Mouse (Mus musculus): ENCODE data around the gene Lhx9. TPM values are rescaled to one million over a fixed set of nuclear protein-coding genes. Genes with fewer than 3 reads are reported as not detected.
A peak's percentile ranks its signal among the peaks of the same experiment; 100 is the strongest.
"Not testable (repeated sequence)": the region's sequence is repeated elsewhere in the genome, so short reads cannot be mapped to it uniquely, and the experiment has no call there.

Gene Lhx9
- not detected for total RNA-seq (2021)
- long read RNA-seq, experiment 1, result 0 reads
- long read RNA-seq, experiment 2, result 0 reads

DNA sequence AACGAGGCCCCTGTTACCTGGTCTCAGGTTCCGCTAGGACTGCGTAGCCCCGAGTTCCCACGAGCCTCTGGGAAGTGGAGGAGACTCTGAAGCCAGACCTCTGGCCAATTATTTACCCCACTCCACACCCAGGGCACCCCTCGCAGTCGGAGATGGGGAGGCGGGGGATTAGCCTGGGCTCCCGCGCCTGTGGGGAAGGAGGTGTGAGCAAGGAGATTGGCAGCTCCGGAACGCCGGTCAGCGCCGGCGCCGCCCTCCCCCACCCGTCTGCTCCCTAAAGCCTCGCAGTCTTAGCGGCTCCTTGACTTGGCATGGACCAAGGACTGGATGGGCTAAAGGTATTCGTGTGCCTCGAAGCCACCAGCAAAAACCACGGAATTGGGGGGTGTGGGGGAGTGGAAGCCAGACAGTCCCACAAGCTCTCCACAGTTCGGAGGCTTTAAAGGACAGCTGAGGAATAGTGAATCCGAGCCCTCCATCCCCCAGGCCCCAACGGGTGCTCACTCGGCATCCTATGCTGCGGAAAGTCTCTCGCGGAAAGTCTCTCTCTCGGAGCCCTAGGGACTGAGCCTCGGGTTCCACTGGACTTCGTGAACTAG is at the start of gene Lhx9:
Gene Lhx9, minus strand, starts transcription at position 67 of the 599 bp plus-strand sequence.
- intact Hi-C loops (cut with DNase I; ENCODE audit: low total_unique reads), result no loop called here
- DNase-seq, result no peak

DNA sequence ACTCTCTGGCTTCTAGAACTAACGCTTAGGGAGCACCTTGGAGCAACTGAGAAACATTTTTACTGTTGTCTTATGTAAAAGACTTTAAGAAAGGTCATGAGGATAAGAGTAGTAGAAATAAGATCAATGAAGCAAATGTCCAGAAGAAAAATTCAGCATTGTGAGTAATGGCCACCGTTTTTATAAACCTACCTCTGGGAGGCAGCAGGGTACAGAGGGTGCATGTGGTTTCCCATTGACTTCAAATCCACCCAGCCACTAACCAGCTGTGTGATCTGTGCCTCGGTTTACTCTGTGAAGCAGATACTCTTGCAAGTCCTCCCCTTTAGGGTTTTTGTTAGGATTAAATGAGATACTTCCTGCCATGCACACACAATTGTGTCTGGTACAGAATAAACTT is 47.7 kb upstream of the Lhx9 start:
- intact Hi-C loops (cut with DNase I; ENCODE audit: low total_unique reads), result no loop called here
- no peak for DNase-seq

DNA sequence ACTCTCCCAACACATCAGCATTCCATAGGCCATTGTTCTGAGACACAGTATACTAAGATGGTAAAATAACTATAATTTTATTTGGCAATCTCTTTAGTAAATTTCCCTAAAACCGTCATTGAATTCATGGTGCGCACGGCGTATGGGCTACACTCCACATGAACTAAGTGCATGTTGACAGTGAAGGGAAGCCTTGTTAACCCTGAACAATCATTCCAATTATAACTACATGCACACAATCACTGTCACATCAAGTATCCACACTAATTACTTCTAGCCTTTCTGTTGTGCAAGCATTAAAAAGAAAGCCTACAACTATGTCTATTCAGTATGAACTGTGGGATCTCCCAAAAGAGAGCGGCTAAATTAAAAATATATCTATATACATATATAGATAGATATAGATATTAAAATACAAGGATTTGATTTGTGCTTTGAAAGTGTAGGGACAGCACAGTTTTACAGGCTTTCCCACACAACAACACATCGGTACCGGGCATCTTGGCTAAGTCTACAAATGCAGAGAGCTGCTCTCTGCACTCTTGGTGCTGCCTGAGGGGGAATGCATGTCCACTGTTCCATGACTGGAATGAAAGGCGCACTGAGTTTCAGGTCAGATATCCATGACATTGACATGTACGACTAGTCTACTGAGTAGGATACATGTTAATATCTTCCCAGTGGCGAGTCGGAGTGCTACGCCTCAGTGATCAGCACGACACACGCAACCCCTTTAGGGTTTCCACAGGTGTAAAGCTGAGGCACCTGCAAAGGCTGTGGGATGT is 29.3 kb upstream of the Lhx9 start:
- intact Hi-C loops (cut with DNase I; ENCODE audit: low total_unique reads), result no loop called here
- DNase-seq, result no peak

DNA sequence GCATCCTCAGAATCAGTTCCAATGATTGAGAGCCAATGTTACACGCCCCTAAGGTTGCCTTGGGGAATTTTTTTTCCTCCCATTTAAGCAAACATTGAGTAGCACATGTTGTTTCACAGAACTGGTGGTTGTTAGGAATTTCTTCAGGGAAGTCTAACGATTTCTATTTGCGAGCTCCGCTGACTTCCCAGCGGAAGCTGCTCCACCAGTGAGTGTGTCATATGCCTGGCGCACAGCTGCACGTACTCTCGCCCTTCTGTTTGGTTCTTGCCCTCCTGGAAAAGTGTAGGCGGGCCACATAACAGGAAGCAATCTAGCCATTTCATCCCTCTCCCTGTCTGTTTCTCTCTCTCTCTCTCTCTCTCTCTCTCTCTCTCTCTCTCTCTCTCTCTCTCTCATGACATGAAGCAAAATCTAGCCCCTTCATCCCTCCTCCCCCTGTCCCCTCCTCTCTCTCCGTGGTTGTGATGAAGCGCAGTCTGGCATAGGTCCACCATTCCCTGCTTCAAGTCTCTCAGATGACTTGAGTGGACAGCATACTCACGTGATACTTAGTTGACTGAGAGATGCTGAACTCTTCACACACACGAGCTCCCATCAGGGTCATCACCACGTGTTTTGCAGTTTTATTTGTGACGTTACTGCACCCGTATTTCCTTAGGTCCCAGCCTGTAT is 28.1 kb upstream of the Lhx9 start:
- no peak for DNase-seq
- intact Hi-C loops (cut with DNase I; ENCODE audit: low total_unique reads), result no loop called here

DNA sequence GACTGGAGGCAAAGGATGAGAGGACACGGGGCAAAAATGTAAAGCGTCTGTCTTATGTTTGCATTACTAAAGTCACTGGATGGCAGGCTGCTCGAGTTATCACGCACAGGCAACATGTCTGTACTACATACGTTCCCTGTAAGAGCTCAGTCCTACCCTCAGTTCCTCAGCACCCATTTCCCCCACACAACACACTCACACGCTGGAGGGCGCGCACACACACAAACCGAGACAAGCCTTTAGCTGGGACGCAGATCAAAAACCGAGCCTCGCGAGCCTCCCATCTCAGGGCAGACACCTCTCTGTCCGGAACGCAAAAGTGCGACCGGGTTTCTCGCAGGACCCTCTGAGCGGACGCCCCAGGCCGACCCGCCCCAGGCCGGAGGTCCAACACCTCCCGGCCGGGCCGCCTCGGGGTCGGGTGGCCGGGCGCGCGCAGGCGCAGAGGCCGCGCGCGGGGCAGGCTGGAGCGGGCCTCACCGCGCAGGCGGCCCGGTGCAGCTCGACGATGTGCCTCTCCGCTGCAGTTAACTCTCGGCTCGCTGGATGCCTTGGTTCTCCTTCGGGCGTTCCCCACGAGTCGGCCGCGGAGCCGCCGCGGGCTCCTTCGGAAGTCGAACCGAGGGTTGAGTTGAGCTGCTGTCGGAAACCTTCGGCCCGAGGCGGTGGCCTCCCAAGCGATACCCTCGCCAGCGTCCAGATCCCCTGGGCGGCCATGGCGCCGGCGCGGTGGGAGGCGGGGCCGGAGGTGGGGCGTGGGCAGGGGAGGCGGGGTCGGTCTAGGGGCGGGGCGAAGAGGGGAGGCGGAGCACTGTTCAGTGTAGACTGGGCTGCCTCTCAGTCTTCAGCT is 7.9 kb upstream of the Lhx9 start, which contains the start of gene 2310009B15Rik:
Gene 2310009B15Rik, minus strand, starts transcription at position 752 of the 850 bp plus-strand sequence.
- intact Hi-C loops (cut with DNase I; ENCODE audit: low total_unique reads), result not testable (repeated sequence)
- peak; percentile 85 for DNase-seq

DNA sequence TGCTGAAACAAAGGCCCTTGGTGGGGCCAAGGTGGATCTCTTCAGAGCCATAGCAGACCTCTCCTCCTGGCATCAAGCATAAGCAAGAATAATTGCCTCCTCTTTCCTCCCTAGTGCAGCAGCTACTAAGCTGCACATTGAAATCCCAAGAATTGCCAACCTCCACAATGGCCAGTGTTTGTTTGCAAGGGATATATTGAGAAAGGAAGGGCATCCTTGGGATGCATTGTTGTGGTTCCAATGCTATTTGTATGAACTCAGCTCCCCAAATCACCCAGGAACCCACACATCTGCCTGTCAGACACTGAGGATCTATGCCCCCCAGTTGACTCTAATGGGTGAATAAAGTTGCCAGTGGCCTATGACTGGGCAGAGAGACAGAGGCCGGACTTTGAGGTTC is 2.4 kb upstream of the Lhx9 start:
- intact Hi-C loops (cut with DNase I; ENCODE audit: low total_unique reads), result no loop called here

DNA sequence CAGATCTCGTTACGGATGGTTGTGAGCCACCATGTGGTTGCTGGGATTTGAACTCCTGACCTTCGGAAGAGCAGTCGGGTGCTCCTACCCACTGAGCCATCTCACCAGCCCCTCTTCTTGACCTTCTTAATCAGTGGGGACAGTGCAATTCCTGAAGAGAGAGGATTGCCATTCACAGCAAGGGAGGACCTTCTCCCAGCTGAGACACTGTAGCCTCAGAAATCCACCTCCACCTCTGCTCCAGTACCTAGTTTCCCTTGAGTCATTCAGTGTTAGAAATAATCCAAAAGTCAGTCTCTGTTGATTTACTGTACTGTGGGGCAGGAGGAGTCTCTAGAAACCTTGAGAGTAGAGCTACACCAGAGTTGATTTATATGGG is 1.8 kb upstream of the Lhx9 start:
- DNase-seq, result no peak
- intact Hi-C loops (cut with DNase I; ENCODE audit: low total_unique reads), result no loop called here

More for the DNA sequence above, 2.4 kb upstream of the Lhx9 start:
- no peak for DNase-seq

DNA sequence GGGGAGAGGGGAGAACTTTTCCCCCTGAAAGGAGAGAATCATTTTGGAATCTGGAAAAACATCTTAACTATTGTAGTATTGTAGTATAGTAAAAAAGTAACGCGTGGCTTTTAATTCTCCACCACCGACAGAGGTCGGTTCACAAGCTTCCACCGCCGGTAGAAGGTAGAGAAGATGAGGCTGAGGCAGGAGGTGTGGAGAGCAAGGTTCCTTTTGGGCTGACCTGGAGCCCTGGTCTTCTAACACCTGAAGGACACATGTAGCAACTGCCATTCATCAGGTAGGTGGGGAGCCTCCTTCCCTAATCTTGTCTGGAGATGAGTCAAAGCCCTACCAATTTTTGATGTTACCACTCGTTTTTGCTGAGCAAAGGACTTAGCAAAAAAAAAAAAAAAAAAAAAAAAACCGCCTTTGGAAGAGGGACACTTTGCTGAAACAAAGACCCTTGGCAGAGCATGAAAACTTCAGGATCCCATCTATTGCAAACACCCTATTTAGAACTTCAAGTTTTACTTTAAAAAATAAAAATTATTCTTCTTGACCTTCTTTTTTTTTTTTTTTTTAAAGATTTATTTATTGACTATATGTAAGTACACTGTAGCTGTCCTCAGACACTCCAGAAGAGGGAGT is 1.3 kb upstream of the Lhx9 start:
- intact Hi-C loops (cut with DNase I; ENCODE audit: low total_unique reads), result no loop called here
- no peak for DNase-seq

DNA sequence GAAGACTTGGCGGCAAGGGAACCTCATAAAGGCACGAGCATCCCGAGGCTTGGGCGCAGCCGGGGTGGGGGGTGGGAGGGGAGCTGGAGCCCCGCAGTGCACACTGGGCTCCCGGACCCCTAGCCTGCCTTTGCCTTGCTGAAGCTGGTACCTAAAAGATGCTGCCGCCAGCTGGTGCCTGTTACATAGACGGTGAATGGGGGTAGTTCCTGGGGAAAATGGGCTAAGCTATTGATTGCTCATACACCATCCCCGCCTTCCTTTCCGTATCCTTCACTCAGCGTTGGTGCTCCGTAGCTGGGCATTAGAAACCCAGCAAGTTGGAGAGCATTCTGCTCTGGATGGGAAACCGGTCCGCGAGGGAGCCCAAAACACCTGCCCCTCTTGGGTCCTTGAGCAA is 351 bp downstream of the Lhx9 start:
- intact Hi-C loops (cut with DNase I; ENCODE audit: low total_unique reads), result no loop called here
- DNase-seq, result no peak

DNA sequence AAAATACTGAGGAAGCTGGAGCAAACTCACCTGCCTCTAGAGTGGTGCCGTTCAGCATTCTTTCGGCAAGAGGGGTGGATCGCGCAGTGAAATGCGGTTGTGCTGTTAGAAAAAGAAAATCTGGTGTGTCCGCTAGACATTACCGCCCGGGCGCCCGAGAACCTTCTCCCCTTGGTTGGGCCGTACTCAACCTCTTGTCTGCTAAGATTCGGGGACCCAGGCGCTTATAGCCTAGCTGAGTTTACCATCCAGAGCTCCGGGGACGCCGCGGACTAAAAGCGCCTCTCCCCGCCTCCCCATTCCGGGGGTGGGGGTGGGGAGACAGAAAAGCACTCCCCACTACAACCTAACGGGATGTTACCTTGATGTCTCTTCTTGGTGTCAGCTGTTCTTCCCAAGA is 1.2 kb downstream of the Lhx9 start:
- DNase-seq, result no peak
- intact Hi-C loops (cut with DNase I; ENCODE audit: low total_unique reads), result no loop called here

DNA sequence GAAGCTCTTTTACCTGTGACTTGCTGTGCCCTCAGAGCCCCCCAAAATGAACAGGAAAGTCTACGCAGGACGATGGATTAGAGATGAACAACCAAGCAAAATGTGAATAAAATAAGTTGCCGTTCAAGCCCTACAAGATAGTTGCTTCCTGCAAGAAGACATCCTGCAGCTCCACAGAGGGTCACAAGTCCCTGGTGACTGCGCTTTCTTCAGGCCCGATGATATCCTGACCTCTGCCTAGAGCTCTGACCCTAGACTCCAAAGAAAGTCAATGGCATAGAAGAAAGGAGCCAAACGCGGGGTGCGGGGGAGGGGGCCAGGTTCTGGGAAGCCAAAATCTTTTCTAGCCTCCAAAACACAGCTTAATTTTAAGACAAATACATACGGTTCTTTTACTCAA is 1.8 kb downstream of the Lhx9 start:
- no peak for DNase-seq
- intact Hi-C loops (cut with DNase I; ENCODE audit: low total_unique reads), result no loop called here

DNA sequence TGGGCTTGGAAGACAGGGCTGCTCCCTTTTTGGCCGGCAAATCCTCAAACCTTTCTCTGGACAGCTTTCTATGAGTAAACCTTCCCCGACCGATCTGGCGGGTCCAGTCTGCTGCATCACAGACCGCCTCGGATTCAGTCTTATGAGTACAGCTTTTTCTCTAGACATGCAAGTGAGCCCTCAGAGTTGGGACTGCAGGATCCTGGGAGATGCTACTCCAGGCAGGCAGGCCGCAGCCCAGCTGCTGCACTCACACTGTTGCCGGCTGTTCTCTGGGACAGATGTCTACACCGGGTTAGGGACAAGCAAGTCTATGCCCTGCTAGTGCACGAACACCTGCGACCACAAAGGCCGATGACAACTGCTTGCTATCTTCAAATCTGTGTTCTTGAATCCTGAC is 2.2 kb downstream of the Lhx9 start:
- intact Hi-C loops (cut with DNase I; ENCODE audit: low total_unique reads), result no loop called here
- DNase-seq, result no peak

DNA sequence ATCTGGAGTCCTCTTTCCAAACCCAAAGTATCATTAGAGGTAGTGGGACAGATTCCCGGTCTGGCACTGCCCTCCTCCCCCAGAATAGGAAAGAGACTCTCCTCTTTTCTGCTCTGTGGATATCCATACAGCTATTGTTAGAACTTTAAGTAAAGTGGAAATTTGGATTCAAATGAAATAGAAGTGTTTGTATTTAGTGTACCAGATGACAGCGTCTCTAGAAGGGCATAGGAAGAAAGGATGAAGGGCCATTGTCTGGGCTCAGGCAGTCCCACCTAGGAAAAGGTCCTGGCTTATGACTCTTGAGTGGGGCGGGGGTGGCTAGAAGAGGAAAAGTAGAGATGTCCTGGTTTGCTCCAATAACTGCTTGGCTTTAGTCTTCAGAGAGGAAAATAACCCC is 2.9 kb downstream of the Lhx9 start:
- no peak for DNase-seq
- intact Hi-C loops (cut with DNase I; ENCODE audit: low total_unique reads), result no loop called here

DNA sequence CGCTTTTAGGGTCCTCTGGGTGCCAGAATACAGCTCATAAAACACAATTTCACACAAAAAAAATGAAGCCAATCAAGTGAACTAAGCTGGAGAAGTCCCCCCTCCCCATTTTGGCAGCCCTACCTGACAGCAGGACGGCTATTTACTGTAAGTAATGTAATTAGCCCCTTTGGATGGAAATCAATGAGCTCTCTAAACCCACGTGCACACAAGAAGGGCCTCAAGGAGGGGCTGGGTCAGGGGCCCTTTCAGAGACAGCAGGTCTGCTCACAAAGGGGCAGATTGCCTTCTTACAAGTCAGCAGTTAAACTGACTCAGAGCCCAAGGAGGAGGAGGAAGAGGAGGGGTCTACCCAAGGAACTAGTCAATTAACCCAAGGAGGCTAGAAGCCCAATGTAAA is 4.2 kb downstream of the Lhx9 start:
- intact Hi-C loops (cut with DNase I; ENCODE audit: low total_unique reads), result no loop called here
- no peak for DNase-seq

DNA sequence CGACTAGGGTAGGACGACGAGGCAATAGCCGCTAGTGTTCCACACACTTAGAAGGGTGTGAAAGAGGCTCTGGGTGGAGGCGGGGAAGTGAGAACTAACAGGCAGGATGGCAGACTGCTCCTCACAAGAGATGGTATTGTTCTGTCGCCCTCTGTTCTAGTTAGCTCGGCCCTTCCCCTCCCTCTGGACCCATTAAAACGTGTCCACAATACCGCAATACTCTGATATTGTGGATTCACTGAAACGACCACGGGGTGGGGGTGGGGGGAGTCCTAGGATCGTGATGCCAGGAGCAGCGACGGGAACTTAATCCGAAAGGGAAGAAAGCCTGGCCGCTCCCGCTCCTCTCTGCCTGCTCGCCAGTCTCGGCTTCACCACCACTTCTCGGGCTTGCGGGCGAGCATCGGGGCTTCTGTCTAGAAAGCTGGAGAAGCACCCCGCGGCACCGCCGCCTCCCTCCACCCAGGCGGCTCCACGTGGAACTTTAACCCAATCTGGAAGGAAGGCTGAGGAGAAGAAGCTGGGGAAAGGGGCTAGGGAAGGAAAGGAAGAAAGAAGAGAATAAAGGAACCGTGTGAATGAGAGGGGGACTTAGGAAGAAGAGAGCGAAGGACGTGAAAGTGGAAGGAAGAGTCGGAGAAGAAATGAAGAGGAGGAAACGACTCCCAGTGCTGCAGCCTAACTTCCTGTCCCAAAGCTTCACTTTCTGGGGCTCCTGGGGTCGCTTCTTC is 4.9 kb downstream of the Lhx9 start:
- no peak for DNase-seq
- intact Hi-C loops (cut with DNase I; ENCODE audit: low total_unique reads), result no loop called here

DNA sequence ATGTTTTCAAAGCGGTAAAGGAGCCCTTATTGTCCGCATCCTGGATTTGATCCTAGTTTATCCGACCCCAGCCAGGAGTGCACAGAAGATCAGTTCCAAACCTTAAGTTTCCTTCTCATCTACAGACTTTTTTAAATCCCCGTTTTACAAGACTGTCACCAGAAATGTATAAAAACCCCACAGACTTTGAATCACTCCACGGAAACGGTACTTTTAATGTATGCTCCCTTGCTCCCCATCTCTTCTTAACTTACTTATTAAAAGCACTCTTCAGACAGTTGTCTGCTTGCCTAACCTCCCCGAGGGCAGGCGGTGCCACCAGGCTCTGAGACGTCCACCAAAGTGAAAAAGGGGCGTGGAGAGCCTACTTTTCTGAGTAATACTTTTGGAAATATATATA is 5.6 kb downstream of the Lhx9 start:
- DNase-seq, result no peak
- intact Hi-C loops (cut with DNase I; ENCODE audit: low total_unique reads), result no loop called here

DNA sequence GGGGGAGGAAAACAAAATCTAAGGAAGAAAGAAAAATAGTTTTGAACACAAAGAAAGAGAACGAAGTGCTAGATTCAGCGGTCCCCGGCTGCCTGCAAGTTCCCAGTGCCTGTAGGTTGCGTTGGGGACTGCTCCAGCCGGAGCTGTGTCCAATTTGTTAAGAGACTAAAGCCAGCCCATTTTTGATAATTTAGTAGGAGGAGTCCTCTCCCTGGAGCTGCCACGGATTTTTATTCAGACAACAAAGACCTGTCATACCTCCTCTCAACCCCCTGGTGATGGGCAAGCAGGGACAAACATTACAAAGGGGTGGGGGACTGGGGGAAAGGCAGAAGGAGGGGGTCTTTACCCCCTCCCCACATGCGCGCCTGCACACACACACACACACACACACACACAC is 6.1 kb downstream of the Lhx9 start:
- intact Hi-C loops (cut with DNase I; ENCODE audit: low total_unique reads), result no loop called here
- DNase-seq, result no peak

DNA sequence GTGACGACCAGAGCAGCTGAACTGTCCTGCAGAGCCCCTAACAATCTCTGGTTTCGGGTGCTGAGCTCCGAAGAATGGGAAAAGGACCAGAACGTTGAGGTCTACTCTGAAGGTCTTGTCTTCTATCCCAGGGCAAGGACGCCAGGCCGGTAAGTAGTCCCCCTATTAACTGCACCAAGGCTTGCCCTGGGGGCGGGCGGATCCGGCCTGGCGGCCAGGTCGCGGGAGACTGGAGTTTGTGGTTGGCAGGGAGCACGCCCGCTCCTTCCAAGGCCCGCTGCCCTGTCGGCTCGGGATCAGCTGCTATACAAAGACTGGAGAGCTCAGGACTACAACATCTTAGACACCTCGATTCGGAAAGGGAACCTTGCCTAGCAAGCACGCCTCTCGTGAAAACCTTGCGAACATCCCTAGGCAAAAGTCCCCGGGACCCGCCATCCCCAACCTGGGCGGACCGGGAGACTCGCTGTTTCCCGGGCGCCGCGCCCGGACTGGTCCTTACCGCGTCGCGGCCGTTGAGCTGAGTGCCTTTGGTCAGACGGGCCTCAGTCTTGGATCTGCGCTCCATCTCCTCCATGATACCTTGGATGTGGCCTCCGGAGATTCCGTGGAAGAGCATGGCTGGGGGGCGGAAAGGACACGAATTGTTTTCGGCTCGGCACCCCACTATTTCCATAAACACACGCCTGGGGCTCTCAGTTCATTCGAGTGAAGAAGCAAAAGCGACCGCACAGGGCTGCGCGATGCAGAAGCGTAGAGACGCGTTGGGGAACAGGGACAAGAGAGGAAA is 6.9 kb downstream of the Lhx9 start:
- intact Hi-C loops (cut with DNase I; ENCODE audit: low total_unique reads), result no loop called here
- no peak for DNase-seq
